Mouse (Mus musculus) embryonic facial prominence, embryonic 11.5 days (tissue): ENCODE data around the gene Stk33. TPM values are rescaled to one million over a fixed set of nuclear protein-coding genes. Genes with fewer than 3 reads are reported as not detected.

Source experiments
- ATAC-seq: fragments of 200-750 bp; cut with Nextera tagmentation; replicated peaks from 2 replicates; pipeline ENCODE4 v1.8.0; 2017; ENCODE audit warnings: low read depth; ENCODE audit not compliant: insufficient number of reproducible peaks, low FRiP score, low TSS enrichment
- DNase-seq: peaks from one replicate; pipeline ENCODE4 v3.0.0-alpha.2; 2015; ENCODE audit warnings: low spot score
- H3K27ac ChIP-seq: fragments of 300-500 bp; sonication (generic); replicated peaks from 2 replicates; pipeline ENCODE4 v1.5.1; 2014; ENCODE audit warnings: mild to moderate bottlenecking, low read depth, low read length, control low read depth
- H3K27me3 ChIP-seq: fragments of 300-500 bp; sonication (generic); 2 replicates; pipeline ENCODE4 v1.6.1; 2014; ENCODE audit warnings: mild to moderate bottlenecking, low read length, moderate library complexity, mixed read lengths; ENCODE audit not compliant: control insufficient read depth, insufficient read depth
- H3K36me3 ChIP-seq: fragments of 300-500 bp; sonication (generic); replicated peaks from 2 replicates; pipeline ENCODE4 v1.6.1; 2014; ENCODE audit warnings: low read depth, mild to moderate bottlenecking, low read length, moderate library complexity, mixed read lengths; ENCODE audit not compliant: control insufficient read depth, insufficient read depth
- H3K4me1 ChIP-seq: fragments of 300-500 bp; sonication (generic); 2 replicates; pipeline ENCODE4 v1.6.1; 2014; ENCODE audit warnings: low read length, mixed read lengths; ENCODE audit not compliant: control insufficient read depth, insufficient read depth
- H3K4me2 ChIP-seq: fragments of 300-500 bp; sonication (generic); 2 replicates; pipeline ENCODE4 v1.6.1; 2014; ENCODE audit warnings: low read depth, mild to moderate bottlenecking, control low read depth, low read length, moderate library complexity
- H3K4me3 ChIP-seq: fragments of 300-500 bp; sonication (generic); 2 replicates; pipeline ENCODE4 v1.5.1; 2014; ENCODE audit warnings: low read depth, low read length, control low read depth
- H3K9ac ChIP-seq: fragments of 300-500 bp; sonication (generic); replicated peaks from 2 replicates; pipeline ENCODE4 v1.6.1; 2014; ENCODE audit warnings: mild to moderate bottlenecking, control low read depth, low read length
- H3K9me3 ChIP-seq: fragments of 300-500 bp; sonication (generic); replicated peaks from 2 replicates; pipeline ENCODE4 v1.6.1; 2016; ENCODE audit warnings: mild to moderate bottlenecking, low read length, inconsistent platforms, mixed read lengths; ENCODE audit not compliant: control insufficient read depth
- WGBS: fragments of 180-500 bp; shearing (Covaris S2); extraction: QIAGEN DNeasy Blood & Tissue Kit; methylation state at CpG from one replicate; pipeline ENCODE4 v1.1.7; 2014; 5-methylcytosine and 5-hydroxymethylcytosine counted together
- polyA plus RNA-seq: library from polyadenylated mRNA; unstranded; fragments of >200 nt; fragmentation: Nextera tagmentation; extraction: Ambion mirVana; gene quantifications from 2 replicates; pipeline ENCODE4 v1.2.1, GENCODE M21; 2014

Stk33 gene
- polyA plus RNA-seq, 1 experiment from 2014 or later = 3.8 TPM

DNA sequence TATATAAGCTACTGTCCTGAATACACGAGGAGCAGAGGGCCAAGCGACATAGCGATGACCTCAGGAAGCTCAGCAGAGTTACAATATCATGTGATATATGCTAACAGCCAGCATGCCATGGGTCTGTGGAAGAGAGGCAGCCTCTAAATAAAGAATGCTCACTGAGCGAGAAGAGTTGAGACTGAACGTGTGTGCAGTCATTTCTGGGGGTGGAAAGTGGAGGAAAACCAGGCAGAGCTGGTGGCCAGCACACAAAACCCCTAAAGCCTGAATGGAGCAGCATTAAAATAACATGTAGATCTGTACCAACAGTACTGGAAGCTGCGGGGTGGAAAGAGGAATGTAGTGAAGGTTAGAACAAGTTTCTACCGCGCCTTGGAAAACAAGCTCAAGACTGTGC is 107.2 kb downstream of the Stk33 start:
- no peaks in the 10 kb centered on the region for H3K9me3 ChIP-seq
- no peaks in the 10 kb centered on the region for H3K4me1 ChIP-seq
- no peak overlapping the region for H3K27ac ChIP-seq
- no peak overlapping the region for H3K4me3 ChIP-seq
- DNase-seq = no peak
- H3K9ac ChIP-seq = no peak overlapping the region
- ATAC-seq = no peak
- no peaks in the 10 kb centered on the region for H3K36me3 ChIP-seq
- H3K4me2 ChIP-seq = no peak overlapping the region
- WGBS = 87% methylated on average over 8 of the region's 8 CpGs
- H3K27me3 ChIP-seq = no peaks in the 10 kb centered on the region

- no peaks in the 10 kb centered on the region for H3K27me3 ChIP-seq
- H3K4me3 ChIP-seq = no peak overlapping the region
- H3K9ac ChIP-seq = no peak overlapping the region
- WGBS = 78% methylated on average over 3 of the region's 3 CpGs
- no peaks in the 10 kb centered on the region for H3K4me1 ChIP-seq
- H3K27ac ChIP-seq = no peak overlapping the region
- DNase-seq = no peak
- ATAC-seq = no peak
- H3K9me3 ChIP-seq = no peaks in the 10 kb centered on the region
- H3K36me3 ChIP-seq = no peaks in the 10 kb centered on the region
- no peak overlapping the region for H3K4me2 ChIP-seq
Measured at GRCm38 (mm10) chr7:109328772-109329171, 110.1 kb downstream of the Stk33 start.

DNA sequence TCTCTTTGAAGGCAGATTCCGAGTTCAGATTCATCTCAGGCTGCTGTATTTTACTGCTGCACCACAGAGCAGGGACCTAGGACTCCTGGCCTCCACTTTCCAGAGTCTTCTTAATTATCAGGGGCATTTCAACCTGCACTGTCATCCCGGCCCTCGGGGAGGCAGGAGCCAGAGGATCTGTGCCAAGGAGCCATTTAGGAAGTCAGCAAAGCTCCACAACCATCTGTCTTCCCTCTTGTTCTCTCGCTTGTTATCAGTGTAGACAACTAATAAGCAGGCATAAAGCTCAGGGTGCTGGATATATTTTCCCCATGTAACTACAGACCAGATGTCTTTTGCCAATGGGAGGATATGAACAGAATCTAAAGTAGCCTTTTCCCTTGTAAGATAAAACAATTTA is 112.1 kb downstream of the Stk33 start:
- no peaks in the 10 kb centered on the region for H3K9me3 ChIP-seq
- no peak overlapping the region for H3K4me2 ChIP-seq
- H3K27ac ChIP-seq = no peak overlapping the region
- H3K4me1 ChIP-seq = no peaks in the 10 kb centered on the region
- H3K4me3 ChIP-seq = no peak overlapping the region
- no peak for ATAC-seq
- no peaks in the 10 kb centered on the region for H3K27me3 ChIP-seq
- DNase-seq = no peak
- H3K36me3 ChIP-seq = no peaks in the 10 kb centered on the region
- 68% methylated on average over 4 of the region's 4 CpGs for WGBS
- no peak overlapping the region for H3K9ac ChIP-seq

GRCm38 (mm10) chr7:109325731-109326130 is 113.2 kb downstream of the Stk33 start:
- 88% methylated on average over 3 of the region's 3 CpGs for WGBS
- no peak overlapping the region for H3K9ac ChIP-seq
- H3K4me3 ChIP-seq = no peak overlapping the region
- ATAC-seq (no peak), DNase-seq (no peak)
- H3K27me3 ChIP-seq = no peaks in the 10 kb centered on the region
- H3K36me3 ChIP-seq = no peaks in the 10 kb centered on the region
- no peaks in the 10 kb centered on the region for H3K9me3 ChIP-seq
- no peak overlapping the region for H3K4me2 ChIP-seq
- H3K4me1 ChIP-seq = no peaks in the 10 kb centered on the region
- no peak overlapping the region for H3K27ac ChIP-seq

- Histone ChIP-seq H3K9me3 (no peaks in the 10 kb centered on the region), H3K4me3 (no peak overlapping the region), H3K9ac (no peak overlapping the region), H3K4me2 (no peak overlapping the region), H3K4me1 (no peaks in the 10 kb centered on the region), H3K27me3 (no peaks in the 10 kb centered on the region), H3K36me3 (no peaks in the 10 kb centered on the region), H3K27ac (no peak overlapping the region)
- DNase-seq (no peak), ATAC-seq (no peak)
- WGBS = 80% methylated on average over 9 of the region's 9 CpGs
Measured at GRCm38 (mm10) chr7:109325169-109325568, 113.7 kb downstream of the Stk33 start.

DNA sequence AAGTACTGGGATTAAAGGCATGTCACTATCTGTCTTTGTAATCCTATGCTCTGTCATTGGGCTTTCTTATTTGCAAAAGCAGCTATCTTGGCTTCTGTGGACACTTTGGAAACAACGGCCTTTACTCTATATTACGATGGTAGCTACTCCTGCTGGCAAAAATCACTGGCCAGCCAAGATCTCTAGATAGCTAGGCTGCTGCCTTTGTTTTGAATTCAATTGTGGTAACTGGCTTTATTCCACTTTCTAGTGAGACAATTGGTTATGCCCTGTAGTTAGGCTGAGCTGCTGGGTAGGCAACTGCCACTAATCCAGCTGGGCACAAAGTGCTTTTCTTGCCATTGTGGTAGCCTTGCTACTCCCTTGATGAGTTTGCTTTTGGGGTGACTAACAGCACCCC is 129.4 kb downstream of the Stk33 start:
- H3K4me1 ChIP-seq = no peaks in the 10 kb centered on the region
- H3K9ac ChIP-seq = no peak overlapping the region
- H3K4me3 ChIP-seq = no peak overlapping the region
- WGBS = 90% methylated on average over 2 of the region's 2 CpGs
- no peak overlapping the region for H3K4me2 ChIP-seq
- no peaks in the 10 kb centered on the region for H3K36me3 ChIP-seq
- H3K27ac ChIP-seq = no peak overlapping the region
- ATAC-seq (no peak), DNase-seq (no peak)
- no peaks in the 10 kb centered on the region for H3K9me3 ChIP-seq
- H3K27me3 ChIP-seq = no peaks in the 10 kb centered on the region

DNA sequence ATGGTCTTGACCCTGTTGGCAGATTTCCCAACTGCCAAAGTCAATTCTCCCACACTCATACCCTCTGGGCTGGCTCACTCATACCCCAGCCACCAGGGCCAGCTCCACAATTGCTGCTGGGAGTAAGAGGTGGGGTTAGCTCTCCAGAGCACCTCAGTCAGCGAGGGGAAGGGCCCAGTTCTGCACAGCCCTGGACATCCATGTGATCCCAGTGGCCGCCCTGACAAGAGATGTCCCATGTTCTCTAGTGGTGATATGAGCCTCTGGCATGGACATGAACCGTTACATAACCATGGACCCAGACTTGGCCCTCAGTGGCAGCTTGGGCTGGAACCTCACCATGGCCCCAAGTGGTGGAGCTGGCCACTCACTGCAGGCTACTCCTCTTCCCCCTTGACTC is 143.1 kb downstream of the Stk33 start:
- no peak overlapping the region for H3K4me3 ChIP-seq
- WGBS = 92% methylated on average over 3 of the region's 3 CpGs
- no peak overlapping the region for H3K9ac ChIP-seq
- no peak for DNase-seq
- no peaks in the 10 kb centered on the region for H3K36me3 ChIP-seq
- no peak for ATAC-seq
- H3K9me3 ChIP-seq = no peaks in the 10 kb centered on the region
- H3K27ac ChIP-seq = no peak overlapping the region
- no peaks in the 10 kb centered on the region for H3K4me1 ChIP-seq
- H3K4me2 ChIP-seq = no peak overlapping the region
- no peaks in the 10 kb centered on the region for H3K27me3 ChIP-seq

- Histone ChIP-seq H3K4me2 (no peak overlapping the region), H3K9me3 (no peaks in the 10 kb centered on the region), H3K4me1 (no peaks in the 10 kb centered on the region), H3K4me3 (no peak overlapping the region), H3K27ac (no peak overlapping the region), H3K36me3 (no peaks in the 10 kb centered on the region), H3K27me3 (no peaks in the 10 kb centered on the region), H3K9ac (no peak overlapping the region)
- ATAC-seq (no peak), DNase-seq (no peak)
- WGBS = 77% methylated on average over 5 of the region's 5 CpGs
Measured at GRCm38 (mm10) chr7:109295351-109295750, 143.5 kb downstream of the Stk33 start.
